Mouse (Mus musculus) embryo, embryonic 10 days (tissue): ENCODE measurements at regions not wholly inside any gene's neighbourhood (a gene's known extent, or its start where the extent isn't known, plus 50 kb on each side); places are given as distances from the start of the nearest gene placed in this dataset.

Source experiments
- DNase-seq: peaks from one replicate; pipeline ENCODE4 v3.0.0-alpha.2; 2015; ENCODE audit warnings: low spot score

DNA sequence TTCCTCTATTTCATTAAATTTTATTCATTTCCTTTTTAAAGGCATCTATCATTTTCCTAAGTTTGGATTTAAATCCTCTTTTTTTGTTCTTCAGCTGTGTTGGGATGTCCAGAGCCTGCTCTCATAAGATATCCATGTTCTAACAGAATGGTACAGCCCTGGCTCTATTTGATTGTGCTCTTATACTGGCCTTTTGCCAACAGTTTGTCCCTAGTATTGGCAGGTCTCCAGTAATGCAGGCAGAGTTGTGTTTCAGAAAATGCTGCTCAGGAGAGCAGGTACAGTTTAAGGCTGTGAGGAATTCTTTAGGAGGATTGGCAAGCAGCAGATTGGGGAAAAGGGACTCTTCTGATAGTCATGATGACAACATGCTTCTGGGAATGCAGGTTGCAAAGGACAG lies 797.1 kb upstream of the Slit2 start:
- DNase-seq, result no peak

DNA sequence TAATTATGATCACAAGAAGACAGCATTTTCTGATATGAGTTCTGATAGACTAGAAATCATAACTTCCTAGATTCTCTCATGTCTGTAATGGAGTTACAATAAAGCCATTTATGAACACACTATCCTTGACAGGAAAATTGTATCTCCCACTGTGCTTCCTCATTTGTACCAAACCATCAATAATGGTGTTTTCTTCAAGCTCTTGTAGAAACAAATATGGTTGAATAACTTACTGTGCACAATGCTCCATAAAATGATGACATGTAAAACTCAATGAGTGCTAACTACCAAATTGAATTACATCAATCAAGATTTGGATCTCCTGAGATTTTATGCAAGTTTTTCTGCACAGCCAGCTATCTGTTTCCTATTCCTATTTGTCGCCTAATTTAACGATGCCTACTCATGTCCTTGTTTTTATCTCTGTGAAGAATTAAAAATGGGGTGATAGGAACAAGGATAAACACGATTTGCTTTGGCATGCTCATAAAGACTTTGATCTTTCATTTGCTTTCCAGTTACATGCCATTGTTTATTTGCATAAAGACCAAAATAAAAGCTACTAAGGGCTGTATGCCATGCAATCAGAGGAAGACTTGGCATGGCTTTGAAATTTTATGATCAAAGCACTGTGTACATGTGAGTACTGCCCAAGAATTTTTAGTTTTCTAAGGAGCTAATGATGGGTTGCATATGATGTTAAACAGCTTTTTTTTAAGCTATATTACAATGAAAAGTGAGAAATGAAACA lies 780.6 kb upstream of the Slit2 start:
- DNase-seq, result no peak

DNA sequence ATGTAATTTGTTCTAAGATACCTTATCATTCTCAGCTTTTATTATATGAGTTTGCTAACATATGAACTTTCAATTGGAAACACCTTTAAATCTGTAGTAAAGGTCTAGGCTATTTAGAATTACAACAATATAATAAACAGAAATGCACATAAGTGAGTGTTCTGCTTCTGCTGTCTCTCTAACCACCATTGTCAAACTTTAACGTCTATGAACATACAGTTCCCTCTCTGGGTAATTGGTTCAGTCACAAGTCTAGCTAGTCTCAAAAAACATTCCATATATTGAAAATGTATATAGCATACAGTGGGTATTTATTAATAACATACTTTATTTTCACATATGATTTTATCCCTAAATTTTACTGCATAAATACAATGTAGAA lies 780.0 kb upstream of the Slit2 start:
- no peak for DNase-seq

- DNase-seq, result no peak
Observed at GRCm38 (mm10) chr5:47210542-47210941, 772.4 kb upstream of the Slit2 start.

DNA sequence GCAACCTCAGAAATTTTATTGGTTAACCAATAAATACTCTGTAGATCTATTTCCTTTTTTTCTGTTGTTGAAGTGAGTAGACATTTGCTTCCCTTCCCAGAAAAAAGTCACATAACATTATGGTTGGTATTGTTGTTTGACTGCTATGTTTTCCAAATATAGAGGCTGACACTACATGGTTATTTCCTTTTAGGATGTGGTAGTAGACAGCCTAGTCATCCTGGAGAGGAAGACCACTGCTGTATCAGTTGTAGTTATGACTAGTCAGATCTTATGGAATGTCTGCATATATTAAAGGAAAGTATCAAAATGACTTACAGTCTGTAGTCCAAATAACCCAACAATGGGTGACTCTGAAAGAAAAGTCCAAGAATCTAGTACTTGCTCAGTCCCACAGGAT lies 767.5 kb upstream of the Slit2 start:
- DNase-seq, result no peak

DNA sequence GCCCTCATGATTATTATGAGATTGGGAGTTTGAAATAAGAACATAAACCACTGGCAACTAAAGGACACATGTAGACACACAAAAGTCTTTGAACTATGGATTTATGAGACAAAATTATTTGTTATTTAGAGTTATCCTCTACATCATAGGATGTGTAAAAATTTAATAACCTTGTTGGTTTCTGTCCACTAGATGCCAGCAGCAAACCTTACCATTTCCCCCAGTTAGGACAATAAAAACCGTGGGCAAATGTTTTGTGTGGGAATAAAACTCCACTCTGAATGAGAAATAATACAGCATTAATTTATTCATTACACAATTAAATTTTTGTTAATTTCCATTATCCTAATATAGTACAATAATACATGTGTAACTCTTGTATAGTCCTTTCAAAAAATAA lies 757.7 kb upstream of the Slit2 start:
- DNase-seq, result no peak

GRCm38 (mm10) chr5:47236094-47236493 lies 746.8 kb upstream of the Slit2 start:
- DNase-seq, result no peak

GRCm38 (mm10) chr5:47240060-47240459 lies 742.9 kb upstream of the Slit2 start:
- no peak for DNase-seq

- no peak for DNase-seq
Observed at GRCm38 (mm10) chr5:47240586-47240985, 742.4 kb upstream of the Slit2 start.

- DNase-seq, result no peak
Observed at GRCm38 (mm10) chr5:47254835-47255369, 728.0 kb upstream of the Slit2 start.

DNA sequence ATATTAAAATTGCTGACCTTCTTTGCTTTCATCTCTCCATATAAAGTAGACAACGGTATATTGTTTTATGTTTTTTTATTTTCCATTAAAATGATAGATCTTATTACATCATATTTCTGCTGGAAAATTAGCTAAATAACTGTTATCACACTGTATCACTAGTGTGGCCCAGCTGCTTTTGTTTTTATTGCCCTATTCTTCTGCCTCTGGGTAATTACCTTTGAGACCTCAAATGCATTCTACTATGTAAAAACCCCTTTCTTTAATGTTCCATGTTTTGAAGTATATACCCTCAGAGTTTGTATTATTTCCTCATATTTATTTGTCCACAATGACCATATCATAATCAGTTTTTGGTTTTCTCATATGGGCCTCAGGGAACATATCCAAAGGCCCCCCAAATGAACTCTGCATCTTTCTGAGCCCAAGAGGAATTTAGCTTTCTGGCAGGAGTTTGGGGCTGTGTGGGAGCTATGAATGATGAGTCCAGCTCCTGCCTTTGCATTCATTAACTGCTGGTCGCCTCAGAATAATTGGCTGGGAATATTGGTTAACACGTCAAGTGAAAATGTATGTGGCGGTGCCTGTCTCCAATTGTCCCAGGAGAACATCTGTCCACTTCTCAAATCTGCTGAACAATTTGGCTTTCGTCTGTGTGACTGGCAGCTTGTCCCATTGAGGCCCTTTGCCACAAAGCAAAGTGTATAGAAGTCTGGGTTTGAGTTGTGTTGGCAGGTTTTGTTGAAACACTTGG lies 721.1 kb upstream of the Slit2 start:
- DNase-seq, result no peak

GRCm38 (mm10) chr5:47272642-47273041 lies 710.3 kb upstream of the Slit2 start:
- DNase-seq, result no peak

DNA sequence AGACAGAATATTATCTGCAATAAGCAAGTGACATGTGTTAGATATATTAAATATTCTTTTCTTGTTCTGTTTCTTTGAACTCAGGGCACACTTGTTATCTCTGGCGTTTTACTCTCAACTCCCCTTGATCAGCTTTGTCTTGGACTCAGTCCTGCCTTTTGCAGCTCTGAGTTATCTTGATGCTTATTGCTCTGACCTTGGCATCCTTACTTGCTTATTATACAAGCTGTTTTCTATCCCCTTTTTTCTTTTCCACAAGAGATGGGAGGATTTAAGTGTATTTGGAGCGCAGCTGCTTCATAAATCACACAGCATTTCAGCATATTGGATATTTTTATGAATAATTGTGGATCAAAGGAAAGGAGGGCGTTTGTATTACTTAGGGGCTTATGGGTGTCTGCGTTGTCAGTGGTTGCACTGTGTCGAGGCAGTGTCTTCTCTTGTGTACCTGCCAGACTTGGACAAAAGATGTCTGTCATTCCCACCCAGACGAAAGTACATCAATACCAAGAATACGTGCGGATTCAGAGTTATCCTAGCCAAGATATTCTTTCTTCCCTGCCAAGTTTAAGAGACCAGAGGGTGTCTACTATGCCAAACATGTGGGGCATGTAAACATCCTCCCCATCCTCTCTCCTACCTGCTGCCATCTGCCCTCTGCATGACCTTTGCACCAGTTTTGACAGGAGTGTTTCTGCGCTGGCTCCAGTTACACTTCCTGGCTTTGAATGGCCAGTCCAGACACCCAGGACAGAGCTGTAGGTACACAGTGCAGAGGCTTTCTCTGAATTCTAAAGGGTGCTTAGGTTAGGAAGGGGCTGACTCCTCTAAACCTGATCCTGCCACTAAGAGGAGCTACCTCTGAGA lies 709.3 kb upstream of the Slit2 start:
- DNase-seq, result peak; percentile 60

DNA sequence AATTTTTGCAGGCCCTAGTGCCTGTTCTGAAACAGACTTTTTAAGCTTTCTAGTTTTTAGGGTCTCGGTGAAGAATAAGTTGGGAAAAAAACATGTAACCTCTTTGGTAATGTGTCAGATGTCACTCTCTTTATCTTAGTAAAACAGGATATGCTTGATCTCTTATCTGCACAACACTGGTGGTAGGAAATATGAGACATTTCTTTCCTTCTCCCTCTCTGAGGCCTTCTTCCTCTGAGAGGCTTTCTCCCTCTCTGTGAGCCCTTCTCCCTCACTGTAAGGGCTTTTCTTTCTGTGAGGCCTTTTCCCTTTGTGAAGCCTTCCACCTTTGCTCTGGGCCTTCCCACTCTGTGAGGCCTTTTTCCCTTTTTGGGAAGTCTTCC lies 708.7 kb upstream of the Slit2 start:
- DNase-seq, result no peak

DNA sequence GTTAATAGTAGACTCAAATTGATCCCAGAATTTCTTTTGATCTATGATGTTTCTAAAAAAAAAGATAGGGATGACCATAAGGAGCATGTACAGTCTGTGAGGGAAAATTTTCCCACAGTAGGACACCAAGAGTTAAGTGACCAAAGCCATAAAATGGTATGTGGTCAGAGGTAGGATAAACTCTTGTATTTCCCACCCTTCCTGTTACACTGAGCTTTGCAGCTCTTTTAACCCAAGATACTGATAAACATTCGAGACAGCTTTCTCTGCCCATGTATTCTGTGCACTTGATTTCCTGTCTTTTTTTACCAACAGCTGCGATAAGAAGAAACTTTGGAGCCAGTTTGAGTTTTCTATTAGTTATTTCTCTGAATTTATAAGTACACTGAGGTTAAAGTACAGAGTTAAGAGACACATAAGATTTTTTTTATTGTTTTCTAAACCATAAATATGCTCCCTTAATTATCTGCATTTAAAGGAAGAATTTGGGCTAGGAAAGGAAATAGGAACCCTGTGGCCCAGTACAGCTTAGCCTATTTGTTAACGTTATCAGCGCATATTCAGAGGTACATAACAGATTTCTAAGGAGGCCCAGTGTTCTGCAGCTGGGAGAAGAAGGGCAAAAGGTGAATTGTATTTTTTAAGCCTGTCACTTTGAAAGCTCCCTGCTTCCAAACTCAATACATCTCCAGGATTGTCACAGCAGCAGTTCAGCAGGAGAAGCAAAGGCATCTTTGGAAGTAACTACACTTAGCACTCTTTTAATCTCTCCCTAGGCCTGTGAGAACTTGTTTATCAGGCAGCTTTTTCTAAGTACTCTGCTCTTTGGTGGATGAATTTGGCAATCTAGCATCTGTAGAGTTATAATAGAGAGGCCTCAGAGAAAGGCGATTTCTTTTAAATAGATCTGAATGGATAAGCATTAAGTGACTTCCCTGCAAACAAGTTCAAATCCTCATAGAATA lies 706.4 kb upstream of the Slit2 start:
- peak; percentile 23 for DNase-seq

GRCm38 (mm10) chr5:47279630-47280029 lies 703.3 kb upstream of the Slit2 start:
- DNase-seq, result no peak

DNA sequence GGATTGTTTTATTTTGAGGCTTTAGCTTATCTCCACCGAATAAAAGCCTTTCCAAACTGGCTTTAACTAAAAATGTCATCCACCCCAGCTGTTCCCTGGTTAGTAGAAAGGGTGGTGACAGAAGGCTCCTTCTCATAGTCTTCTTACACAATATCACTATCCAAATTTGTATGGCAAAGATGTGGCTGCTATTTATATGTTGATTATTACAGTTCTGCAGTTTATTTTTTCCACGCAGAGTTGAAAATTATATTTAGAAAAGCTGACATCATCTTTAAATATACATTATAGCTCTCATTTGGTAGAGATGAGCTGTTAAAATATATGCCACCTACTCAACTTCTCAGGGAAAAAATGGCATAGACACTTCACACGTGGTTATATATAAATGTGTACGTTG lies 683.3 kb upstream of the Slit2 start:
- no peak for DNase-seq

DNA sequence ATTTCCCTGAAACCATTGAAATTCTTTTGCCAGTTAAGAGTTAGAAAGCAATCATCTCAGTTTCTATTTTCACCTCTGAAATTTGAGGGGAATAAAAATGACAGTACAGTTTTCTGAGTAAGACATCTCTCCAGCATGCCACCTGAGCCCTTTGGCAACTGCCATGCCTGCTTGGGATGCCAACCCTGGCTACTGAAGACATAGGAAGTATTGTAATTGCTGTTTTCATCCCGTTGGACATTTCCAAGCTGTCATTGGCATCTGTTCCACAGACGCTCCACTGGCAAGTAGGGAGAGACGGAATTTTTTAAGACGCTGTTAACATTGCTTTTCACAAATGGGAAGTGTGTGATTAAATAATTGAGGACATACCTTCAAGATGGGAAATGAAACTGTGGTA lies 665.4 kb upstream of the Slit2 start:
- DNase-seq, result no peak

GRCm38 (mm10) chr5:47318147-47318546 lies 664.8 kb upstream of the Slit2 start:
- DNase-seq, result no peak

GRCm38 (mm10) chr5:47322511-47323167 lies 660.3 kb upstream of the Slit2 start:
- DNase-seq, result peak; percentile 12

GRCm38 (mm10) chr5:47334299-47334698 lies 648.6 kb upstream of the Slit2 start:
- no peak for DNase-seq
